Mouse (Mus musculus) liver, embryonic 16.5 days (tissue): ENCODE measurements at regions not wholly inside any gene's neighbourhood (a gene's known extent, or its start where the extent isn't known, plus 50 kb on each side); places are given as distances from the start of the nearest gene placed in this dataset.

Source experiments
- ATAC-seq: fragments of 200-750 bp; cut with Nextera tagmentation; 2 replicates; pipeline ENCODE4 v1.8.0; 2017; ENCODE audit warnings: low read depth, mild to moderate bottlenecking, moderate number of reproducible peaks, moderate library complexity
- H3K27ac ChIP-seq: fragments of 300-500 bp; sonication (generic); 2 replicates; pipeline ENCODE4 v1.5.1; 2014; ENCODE audit warnings: mild to moderate bottlenecking, low read length
- H3K27me3 ChIP-seq: fragments of 300-500 bp; sonication (generic); 2 replicates; pipeline ENCODE4 v1.6.1; 2014; ENCODE audit warnings: low read depth, low read length, mixed read lengths; ENCODE audit not compliant: control insufficient read depth, insufficient read depth
- H3K36me3 ChIP-seq: fragments of 300-500 bp; sonication (generic); 2 replicates; pipeline ENCODE4 v1.6.1; 2014; ENCODE audit warnings: mild to moderate bottlenecking; ENCODE audit not compliant: control insufficient read depth, insufficient read depth
- H3K4me1 ChIP-seq: fragments of 300-500 bp; sonication (generic); 2 replicates; pipeline ENCODE4 v1.6.1; 2014; ENCODE audit warnings: low read depth, low read length, mixed read lengths; ENCODE audit not compliant: control insufficient read depth
- H3K4me2 ChIP-seq: fragments of 300-500 bp; sonication (generic); 2 replicates; pipeline ENCODE4 v1.6.1; 2014; ENCODE audit warnings: low read depth, low read length, mixed read lengths
- H3K4me3 ChIP-seq: fragments of 300-500 bp; sonication (generic); 2 replicates; pipeline ENCODE4 v1.5.1; 2014; ENCODE audit warnings: low read depth, mild to moderate bottlenecking, low read length
- H3K9ac ChIP-seq: fragments of 300-500 bp; sonication (generic); 2 replicates; pipeline ENCODE4 v1.6.1; 2014; ENCODE audit warnings: low read depth, low read length
- H3K9me3 ChIP-seq: fragments of 300-500 bp; sonication (generic); replicated peaks from 2 replicates; pipeline ENCODE4 v1.6.1; 2016; ENCODE audit warnings: low read length; ENCODE audit not compliant: control insufficient read depth
- WGBS: fragments of 180-500 bp; shearing (Covaris S2); extraction: QIAGEN DNeasy Blood & Tissue Kit; methylation state at CpG from one replicate; pipeline ENCODE4 v1.1.7; 2014; ENCODE audit not compliant: insufficient replicate concordance; 5-methylcytosine and 5-hydroxymethylcytosine counted together

- no peak overlapping the region for H3K27ac ChIP-seq
- no peak overlapping the region for H3K9ac ChIP-seq
- no peaks in the 10 kb centered on the region for H3K27me3 ChIP-seq
- ATAC-seq: no peak
- no peaks in the 10 kb centered on the region for H3K36me3 ChIP-seq
- no peaks in the 10 kb centered on the region for H3K4me1 ChIP-seq
- WGBS: 57% methylated on average over 2 of the region's 2 CpGs
- H3K4me3 ChIP-seq: no peak overlapping the region
- H3K4me2 ChIP-seq: no peak overlapping the region
- no peaks in the 10 kb centered on the region for H3K9me3 ChIP-seq
Measured at GRCm38 (mm10) chr1:189156906-189157305, 149.3 kb upstream of the Kctd3 start.

GRCm38 (mm10) chr1:189154376-189154775 lies 146.7 kb upstream of the Kctd3 start:
- Histone ChIP-seq H3K9me3 (no peaks in the 10 kb centered on the region), H3K27ac (no peak overlapping the region), H3K4me3 (no peak overlapping the region), H3K9ac (no peak overlapping the region), H3K36me3 (no peaks in the 10 kb centered on the region), H3K4me1 (no peaks in the 10 kb centered on the region), H3K27me3 (no peaks in the 10 kb centered on the region), H3K4me2 (no peak overlapping the region)
- ATAC-seq: no peak
- WGBS: 58% methylated on average over 2 of the region's 2 CpGs

GRCm38 (mm10) chr1:189153150-189153549 lies 145.5 kb upstream of the Kctd3 start:
- H3K4me1 ChIP-seq: no peaks in the 10 kb centered on the region
- WGBS: 73% methylated on average over 10 of the region's 10 CpGs
- no peak overlapping the region for H3K4me2 ChIP-seq
- H3K36me3 ChIP-seq: no peaks in the 10 kb centered on the region
- no peak for ATAC-seq
- no peak overlapping the region for H3K27ac ChIP-seq
- H3K4me3 ChIP-seq: no peak overlapping the region
- no peaks in the 10 kb centered on the region for H3K27me3 ChIP-seq
- no peaks in the 10 kb centered on the region for H3K9me3 ChIP-seq
- H3K9ac ChIP-seq: no peak overlapping the region

GRCm38 (mm10) chr1:189142982-189143451 lies 135.4 kb upstream of the Kctd3 start:
- no peak overlapping the region for H3K9ac ChIP-seq
- H3K9me3 ChIP-seq: no peaks in the 10 kb centered on the region; the same call in 1 of the 2 replicates
- no peaks in the 10 kb centered on the region for H3K27me3 ChIP-seq
- ATAC-seq: no peak
- 81% methylated on average over 9 of the region's 9 CpGs for WGBS
- no peak overlapping the region for H3K27ac ChIP-seq
- H3K4me3 ChIP-seq: no peak overlapping the region
- no peaks in the 10 kb centered on the region for H3K4me1 ChIP-seq
- no peak overlapping the region for H3K4me2 ChIP-seq
- no peaks in the 10 kb centered on the region for H3K36me3 ChIP-seq

- H3K27ac ChIP-seq: no peak overlapping the region
- no peak for ATAC-seq
- H3K4me1 ChIP-seq: no peaks in the 10 kb centered on the region
- 49% methylated on average over 7 of the region's 7 CpGs for WGBS
- no peak overlapping the region for H3K4me3 ChIP-seq
- no peak overlapping the region for H3K9ac ChIP-seq
- no peaks in the 10 kb centered on the region for H3K27me3 ChIP-seq
- no peaks in the 10 kb centered on the region for H3K36me3 ChIP-seq
- no peaks in the 10 kb centered on the region; the same call in 1 of the 2 replicates for H3K9me3 ChIP-seq
- no peak overlapping the region for H3K4me2 ChIP-seq
Measured at GRCm38 (mm10) chr1:189142551-189142950, 134.9 kb upstream of the Kctd3 start.

GRCm38 (mm10) chr1:189141694-189142093 lies 134.1 kb upstream of the Kctd3 start:
- H3K36me3 ChIP-seq: no peaks in the 10 kb centered on the region
- 74% methylated on average over 9 of the region's 9 CpGs for WGBS
- no peaks in the 10 kb centered on the region for H3K4me1 ChIP-seq
- no peak overlapping the region for H3K27ac ChIP-seq
- ATAC-seq: no peak
- H3K27me3 ChIP-seq: no peaks in the 10 kb centered on the region
- no peak overlapping the region for H3K9ac ChIP-seq
- no peaks in the 10 kb centered on the region; the same call in 1 of the 2 replicates for H3K9me3 ChIP-seq
- H3K4me3 ChIP-seq: no peak overlapping the region
- H3K4me2 ChIP-seq: no peak overlapping the region

GRCm38 (mm10) chr1:189136731-189137385 lies 129.2 kb upstream of the Kctd3 start:
- no peak for ATAC-seq
- no peak overlapping the region for H3K9ac ChIP-seq
- no peaks in the 10 kb centered on the region for H3K27me3 ChIP-seq
- H3K4me3 ChIP-seq: no peak overlapping the region
- no peaks in the 10 kb centered on the region for H3K36me3 ChIP-seq
- H3K9me3 ChIP-seq: no peaks in the 10 kb centered on the region; the same call in 1 of the 2 replicates
- WGBS: 56% methylated on average over 7 of the region's 7 CpGs
- H3K27ac ChIP-seq: no peak overlapping the region
- H3K4me1 ChIP-seq: no peaks in the 10 kb centered on the region
- no peak overlapping the region for H3K4me2 ChIP-seq

GRCm38 (mm10) chr1:189135826-189136225 lies 128.2 kb upstream of the Kctd3 start:
- H3K4me2 ChIP-seq: no peak overlapping the region
- WGBS: 54% methylated on average over 4 of the region's 4 CpGs
- H3K36me3 ChIP-seq: no peaks in the 10 kb centered on the region
- H3K27ac ChIP-seq: no peak overlapping the region
- no peak overlapping the region for H3K4me3 ChIP-seq
- no peak for ATAC-seq
- H3K27me3 ChIP-seq: no peaks in the 10 kb centered on the region
- H3K9ac ChIP-seq: no peak overlapping the region
- H3K4me1 ChIP-seq: no peaks in the 10 kb centered on the region
- no peaks in the 10 kb centered on the region for H3K9me3 ChIP-seq

GRCm38 (mm10) chr1:189128706-189129105 lies 121.1 kb upstream of the Kctd3 start:
- H3K36me3 ChIP-seq: no peaks in the 10 kb centered on the region
- H3K27me3 ChIP-seq: no peaks in the 10 kb centered on the region
- no peak overlapping the region for H3K9ac ChIP-seq
- H3K9me3 ChIP-seq: no peaks in the 10 kb centered on the region
- H3K27ac ChIP-seq: no peak overlapping the region
- no peak overlapping the region for H3K4me2 ChIP-seq
- no peaks in the 10 kb centered on the region for H3K4me1 ChIP-seq
- ATAC-seq: no peak
- WGBS: 60% methylated on average over 2 of the region's 2 CpGs
- no peak overlapping the region for H3K4me3 ChIP-seq
